In the genomic region with DNA sequence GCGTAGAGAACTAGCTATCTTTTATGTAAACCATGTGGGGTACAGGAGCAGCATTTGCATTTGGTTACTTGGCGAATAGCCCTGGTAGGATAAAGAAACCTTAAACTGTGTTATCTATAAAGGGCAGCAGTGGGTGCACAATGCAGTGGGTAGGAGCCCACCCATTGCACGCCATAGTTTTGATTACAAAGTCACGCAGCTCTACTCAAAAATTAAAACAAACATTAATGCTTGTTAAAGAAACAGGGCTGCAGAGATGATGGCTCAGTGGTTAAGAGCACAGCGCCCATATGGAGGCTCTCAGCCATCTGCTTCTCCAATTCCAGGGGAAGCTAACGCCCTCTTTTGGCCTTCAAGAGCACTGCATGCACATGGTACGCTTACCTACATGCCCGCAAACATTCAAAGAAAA, we compare ENCODE assay signal across 14 mouse cellular contexts. TPM values are rescaled to one million over a fixed set of nuclear protein-coding genes. Genes with fewer than 3 reads are reported as not detected.
DNase-seq lines count a peak whose midpoint lies in the region; ATAC-seq and TF ChIP-seq lines count a peak whose summit lies in the region.
"Had no signal": no experiment of that assay in that cellular context is flagged by ENCODE, and none has a peak within 500 bp of the region (broad histone marks: within the 10 kb centered on the region; RNA-seq: fewer than 3 reads in every experiment).

No protein-coding gene starts in this region.

- TF ChIP-seq CTCF in intestine, postnatal 0 days (IDR thresholded peaks at IDR 0.05; ENCODE audit: low read depth): peak; percentile 34; the same call in 1 of the 2 replicates
- TF ChIP-seq CTCF in thymus, adult 2 months (IDR thresholded peaks at IDR 0.05; ENCODE audit: borderline replicate concordance, control insufficient read depth, extremely low read depth, insufficient read depth, low read length, poor library complexity): no peak

- no peaks in the 10 kb centered on the region for H3K4me1 ChIP-seq in intestine, postnatal 0 days (replicated peaks; ENCODE audit: control insufficient read depth, insufficient read depth, low read length)
- H3K4me1 ChIP-seq in intestine, embryonic 15.5 days (replicated peaks): peaks cover 22% of the 10 kb centered on the region
- H3K4me1 ChIP-seq in thymus, adult 2 months (replicated peaks; ENCODE audit: control insufficient read depth, insufficient read depth, low read length): peaks cover 30% of the 10 kb centered on the region
- peaks cover 65% of the 10 kb centered on the region for H3K4me1 ChIP-seq in liver, embryonic 12.5 days

- no peak overlapping the region for H3K4me3 ChIP-seq in intestine, postnatal 0 days (ENCODE audit: low read depth, low read length)
- no peak overlapping the region for H3K4me3 ChIP-seq in intestine, embryonic 15.5 days (replicated peaks)
- no peak overlapping the region for H3K4me3 ChIP-seq in thymus, adult 2 months (ENCODE audit: control insufficient read depth, insufficient read depth, low read length)
- no peak overlapping the region for H3K4me3 ChIP-seq in liver, embryonic 12.5 days

- TF ChIP-seq POLR2A in thymus, adult 2 months (IDR thresholded peaks at IDR 0.05; ENCODE audit: control insufficient read depth, extremely low read depth, insufficient read depth, low read length, poor library complexity): no peak

- no peaks in the 10 kb centered on the region for H3K27me3 ChIP-seq in intestine, postnatal 0 days (replicated peaks; ENCODE audit: control insufficient read depth, insufficient read depth, low read length)
- no peaks in the 10 kb centered on the region for H3K27me3 ChIP-seq in intestine, embryonic 15.5 days (replicated peaks)
- no peaks in the 10 kb centered on the region for H3K27me3 ChIP-seq in thymus, adult 2 months (ENCODE audit: control insufficient read depth, insufficient read depth, low read length)
- no peaks in the 10 kb centered on the region for H3K27me3 ChIP-seq in liver, embryonic 12.5 days (replicated peaks)

- H3K9ac ChIP-seq in intestine, postnatal 0 days (ENCODE audit: low read depth, low read length): no peak overlapping the region
- no peak overlapping the region for H3K9ac ChIP-seq in intestine, embryonic 15.5 days
- no peak overlapping the region for H3K9ac ChIP-seq in liver, embryonic 12.5 days

- H3K9me3 ChIP-seq in intestine, postnatal 0 days (ENCODE audit: control insufficient read depth): no peaks in the 10 kb centered on the region
- no peaks in the 10 kb centered on the region for H3K9me3 ChIP-seq in intestine, embryonic 15.5 days
- no peaks in the 10 kb centered on the region for H3K9me3 ChIP-seq in liver, embryonic 12.5 days (replicated peaks)

- peaks cover 3% of the 10 kb centered on the region; the same call in 1 of the 2 replicates for H3K36me3 ChIP-seq in intestine, postnatal 0 days (ENCODE audit: control insufficient read depth, insufficient read depth)
- peaks cover 4% of the 10 kb centered on the region; the same call in 1 of the 2 replicates for H3K36me3 ChIP-seq in intestine, embryonic 15.5 days
- no peaks in the 10 kb centered on the region for H3K36me3 ChIP-seq in thymus, adult 2 months (ENCODE audit: control insufficient read depth, insufficient read depth, low read length)
- peaks cover 59% of the 10 kb centered on the region for H3K36me3 ChIP-seq in liver, embryonic 12.5 days

- peak; percentile 31 for DNase-seq in thymus, adult 2 months
- no peak for DNase-seq in thymus, postnatal 10 days (ENCODE audit: low spot score in 2 of 2)
- peak; percentile 26 for DNase-seq in thymus, postnatal 25 days
- DNase-seq in right cerebral cortex, postnatal 14 days: no peak
- DNase-seq: adrenal gland, postnatal 10 days; cerebellum, postnatal 36 days; heart, postnatal 10 days; kidney, postnatal 14 days; spleen, adult 18-20 months had no signal

- no peak overlapping the region for H3K4me2 ChIP-seq in intestine, postnatal 0 days (replicated peaks; ENCODE audit: low read depth)
- H3K4me2 ChIP-seq in intestine, embryonic 15.5 days (replicated peaks): no peak overlapping the region
- peak overlapping the region; percentile 29 for H3K4me2 ChIP-seq in liver, embryonic 12.5 days

- no peak overlapping the region for H3K27ac ChIP-seq in intestine, postnatal 0 days (ENCODE audit: low read depth, low read length)
- no peak overlapping the region for H3K27ac ChIP-seq in intestine, embryonic 15.5 days
- peak overlapping the region; percentile 83 for H3K27ac ChIP-seq in thymus, adult 2 months (ENCODE audit: control insufficient read depth, insufficient read depth, low read length)
- H3K27ac ChIP-seq in liver, embryonic 12.5 days: peak overlapping the region; percentile 42; the same call in 1 of the 2 replicates

- WGBS in intestine, postnatal 0 days: 73% methylated on average over 8 of the region's 8 CpGs
- 66% methylated on average over 8 of the region's 8 CpGs for WGBS in intestine, embryonic 15.5 days
- 84% methylated on average over 8 of the region's 8 CpGs for WGBS in thymus, adult 2 months
- WGBS in liver, embryonic 12.5 days (ENCODE audit: insufficient replicate concordance): 49% methylated on average over 8 of the region's 8 CpGs

- no peak for ATAC-seq in intestine, postnatal 0 days
- ATAC-seq in intestine, embryonic 15.5 days: no peak
- ATAC-seq in liver, embryonic 12.5 days: peak; percentile 67; the same call in 1 of the 2 replicates
- no peak for ATAC-seq in monocyte, adult 5-6 weeks (replicated peaks; ENCODE audit: insufficient number of reproducible peaks, low FRiP score, low TSS enrichment, poor library complexity, severe bottlenecking)
- ATAC-seq: inflammation-experienced regulatory T-cells, adult 6 months had no signal

RNA-seq across cellular contexts. Expression of a gene that starts 24.8 kb away (rescaled TPM):
- polyA plus RNA-seq in intestine, postnatal 0 days (2015; fragmentation: Nextera tagmentation; extraction: Ambion mirVana): 32.1 and 34.4 TPM in 2 replicates
- 86.2 and 100 TPM in 2 replicates for polyA plus RNA-seq in intestine, embryonic 15.5 days (2015; fragmentation: Nextera tagmentation; extraction: Ambion mirVana)
- polyA plus RNA-seq in thymus, adult 2 months (2012; rRNA removed): 62.8 and 93.9 TPM in 2 replicates
- 143 and 149 TPM in 2 replicates for polyA plus RNA-seq in liver, embryonic 12.5 days (2016; fragmentation: Nextera tagmentation; extraction: Ambion mirVana)
- total RNA-seq in monocyte, adult 5-6 weeks (2017): 80.4 to 103 TPM (median 85.0 TPM) in 3 replicates

RNA-seq across cellular contexts. Expression of a gene that starts 24.9 kb away (rescaled TPM):
- 3.1 and 3.4 TPM in 2 replicates for polyA plus RNA-seq in intestine, postnatal 0 days (2015; fragmentation: Nextera tagmentation; extraction: Ambion mirVana)
- 9.2 and 9.3 TPM in 2 replicates for polyA plus RNA-seq in intestine, embryonic 15.5 days (2015; fragmentation: Nextera tagmentation; extraction: Ambion mirVana)
- polyA plus RNA-seq in thymus, adult 2 months (2012; rRNA removed): 5.6 and 7.8 TPM in 2 replicates
- polyA plus RNA-seq in liver, embryonic 12.5 days (2016; fragmentation: Nextera tagmentation; extraction: Ambion mirVana): 6.9 and 8.6 TPM in 2 replicates
- total RNA-seq in monocyte, adult 5-6 weeks (2017): 11.4 to 20.4 TPM (median 12.6 TPM) in 3 replicates

Comparison
In these comparisons a context has a peak if more than half of its experiments do, and no peak if none do; other contexts are left out.
1. DNase-seq: peak in thymus, adult 2 months (single experiment) and thymus, postnatal 25 days (single experiment); none in thymus, postnatal 10 days (0 of 2) and right cerebral cortex, postnatal 14 days (single experiment).
2. H3K27ac ChIP-seq: peak in thymus, adult 2 months (single experiment) and liver, embryonic 12.5 days (single experiment); none in intestine, postnatal 0 days (single experiment) and intestine, embryonic 15.5 days (single experiment).